Mouse (Mus musculus) heart, adult 11 months (tissue): ENCODE data around the gene Larp1b.

ENCODE experiments used
- DNase-seq: peaks from one replicate; pipeline ENCODE4 v3.0.0; 2022

The Larp1b gene

DNA sequence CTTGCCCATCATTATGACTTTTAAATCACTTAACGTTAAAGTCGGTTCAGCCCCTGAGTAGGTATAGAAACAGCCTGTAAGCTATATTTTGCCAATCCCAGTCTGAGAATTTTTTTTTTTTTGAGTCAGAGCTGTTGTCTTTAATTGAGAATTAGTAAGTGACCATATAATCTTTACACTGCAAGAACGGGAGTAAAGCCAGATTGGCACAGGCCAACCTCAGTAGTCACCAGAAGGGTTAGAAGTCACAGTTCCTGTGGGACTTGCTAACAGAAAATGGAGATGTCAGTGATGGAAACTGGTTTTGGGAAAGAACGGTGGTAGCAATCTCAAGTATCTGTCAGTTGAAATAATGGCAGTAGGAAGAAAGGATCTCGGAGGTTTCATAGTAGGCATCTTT lies 134.8 kb downstream of the Larp1b start:
- peak; percentile 79 for DNase-seq

DNA sequence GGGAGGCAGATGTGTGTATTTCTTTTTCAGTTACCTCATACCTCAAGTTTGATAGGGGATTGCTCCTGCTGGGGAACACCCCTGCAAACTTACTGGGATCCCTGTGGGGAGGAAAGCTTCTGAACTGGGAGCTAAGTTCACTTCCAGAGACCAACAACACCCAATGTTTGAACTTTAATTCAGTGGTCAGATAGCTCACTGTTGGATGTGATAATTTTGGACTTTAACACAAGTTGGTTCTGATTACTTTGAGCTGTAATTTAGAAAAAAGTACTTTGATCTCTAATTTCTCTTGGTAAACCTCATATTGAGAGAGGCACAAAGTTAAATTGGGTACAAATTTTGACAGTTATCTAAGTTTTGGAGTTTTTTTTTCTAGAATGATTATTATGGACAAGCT lies 137.4 kb downstream of the Larp1b start:
- peak; percentile 28 for DNase-seq
